Mouse (Mus musculus) liver, embryonic 16.5 days (tissue): ENCODE data around the gene Rtn4ip1. TPM values are rescaled to one million over a fixed set of nuclear protein-coding genes. Genes with fewer than 3 reads are reported as not detected.
A peak's percentile ranks its signal among the peaks of the same experiment; 100 is the strongest.

Experiments
- ATAC-seq: fragments of 200-750 bp; cut with Nextera tagmentation; 2 replicates; pipeline ENCODE4 v1.8.0; 2017; ENCODE audit warnings: low read depth, mild to moderate bottlenecking, moderate number of reproducible peaks, moderate library complexity
- H3K27ac ChIP-seq: fragments of 300-500 bp; sonication (generic); 2 replicates; pipeline ENCODE4 v1.5.1; 2014; ENCODE audit warnings: mild to moderate bottlenecking, low read length
- H3K27me3 ChIP-seq: fragments of 300-500 bp; sonication (generic); 2 replicates; pipeline ENCODE4 v1.6.1; 2014; ENCODE audit warnings: low read depth, low read length, mixed read lengths; ENCODE audit not compliant: control insufficient read depth, insufficient read depth
- H3K36me3 ChIP-seq: fragments of 300-500 bp; sonication (generic); 2 replicates; pipeline ENCODE4 v1.6.1; 2014; ENCODE audit warnings: mild to moderate bottlenecking; ENCODE audit not compliant: control insufficient read depth, insufficient read depth
- H3K4me1 ChIP-seq: fragments of 300-500 bp; sonication (generic); 2 replicates; pipeline ENCODE4 v1.6.1; 2014; ENCODE audit warnings: low read depth, low read length, mixed read lengths; ENCODE audit not compliant: control insufficient read depth
- H3K4me2 ChIP-seq: fragments of 300-500 bp; sonication (generic); 2 replicates; pipeline ENCODE4 v1.6.1; 2014; ENCODE audit warnings: low read depth, low read length, mixed read lengths
- H3K4me3 ChIP-seq: fragments of 300-500 bp; sonication (generic); 2 replicates; pipeline ENCODE4 v1.5.1; 2014; ENCODE audit warnings: low read depth, mild to moderate bottlenecking, low read length
- H3K9ac ChIP-seq: fragments of 300-500 bp; sonication (generic); 2 replicates; pipeline ENCODE4 v1.6.1; 2014; ENCODE audit warnings: low read depth, low read length
- H3K9me3 ChIP-seq: fragments of 300-500 bp; sonication (generic); replicated peaks from 2 replicates; pipeline ENCODE4 v1.6.1; 2016; ENCODE audit warnings: low read length; ENCODE audit not compliant: control insufficient read depth
- WGBS: fragments of 180-500 bp; shearing (Covaris S2); extraction: QIAGEN DNeasy Blood & Tissue Kit; methylation state at CpG from one replicate; pipeline ENCODE4 v1.1.7; 2014; ENCODE audit not compliant: insufficient replicate concordance; 5-methylcytosine and 5-hydroxymethylcytosine counted together
- polyA plus RNA-seq: library from polyadenylated mRNA; unstranded; fragments of >200 nt; fragmentation: Nextera tagmentation; extraction: Ambion mirVana; gene quantifications from 2 replicates; pipeline ENCODE4 v1.2.1, GENCODE M21; 2015

Gene Rtn4ip1
- polyA plus RNA-seq, 1 experiment from 2014 or later = 7.9 TPM

GRCm38 (mm10) chr10:43992506-43992905 lies 90.9 kb downstream of the Rtn4ip1 start:
- 46% methylated on average over 5 of the region's 5 CpGs for WGBS

GRCm38 (mm10) chr10:43993198-43993597 lies 91.6 kb downstream of the Rtn4ip1 start:
- WGBS = 45% methylated on average over 6 of the region's 6 CpGs
- Histone ChIP-seq H3K4me2 (no peak overlapping the region), H3K9me3 (no peaks in the 10 kb centered on the region), H3K27me3 (no peaks in the 10 kb centered on the region), H3K36me3 (no peaks in the 10 kb centered on the region), H3K9ac (no peak overlapping the region), H3K4me1 (no peaks in the 10 kb centered on the region; the same call in 1 of the 2 replicates), H3K4me3 (no peak overlapping the region), H3K27ac (no peak overlapping the region)
- ATAC-seq = no peak

More at GRCm38 (mm10) chr10:43992506-43992905, 90.9 kb downstream of the Rtn4ip1 start:
- H3K9me3 ChIP-seq = no peaks in the 10 kb centered on the region
- ATAC-seq = no peak
- H3K27me3 ChIP-seq = no peaks in the 10 kb centered on the region
- no peaks in the 10 kb centered on the region for H3K36me3 ChIP-seq
- H3K9ac ChIP-seq = no peak overlapping the region
- no peak overlapping the region for H3K4me3 ChIP-seq
- H3K4me1 ChIP-seq = no peaks in the 10 kb centered on the region; the same call in 1 of the 2 replicates
- no peak overlapping the region for H3K27ac ChIP-seq
- no peak overlapping the region for H3K4me2 ChIP-seq

GRCm38 (mm10) chr10:43995858-43996650 lies 94.4 kb downstream of the Rtn4ip1 start:
- Histone ChIP-seq H3K4me1 (no peaks in the 10 kb centered on the region; the same call in 1 of the 2 replicates), H3K27ac (0 out of 2 replicates have a peak overlapping the region, but pooled peaks have one; percentile 12), H3K4me2 (no peak overlapping the region; the same call in 1 of the 2 replicates), H3K9ac (no peak overlapping the region), H3K27me3 (no peaks in the 10 kb centered on the region), H3K36me3 (no peaks in the 10 kb centered on the region), H3K4me3 (no peak overlapping the region), H3K9me3 (no peaks in the 10 kb centered on the region)
- no peak for ATAC-seq
- 40% methylated on average over 10 of the region's 10 CpGs for WGBS

GRCm38 (mm10) chr10:43997276-43997675 lies 95.7 kb downstream of the Rtn4ip1 start:
- WGBS = 65% methylated on average over 10 of the region's 10 CpGs
- Histone ChIP-seq H3K36me3 (no peaks in the 10 kb centered on the region), H3K4me1 (no peaks in the 10 kb centered on the region; the same call in 1 of the 2 replicates), H3K9ac (no peak overlapping the region), H3K27me3 (peaks cover 5% of the 10 kb centered on the region), H3K27ac (no peak overlapping the region), H3K4me2 (no peak overlapping the region), H3K9me3 (no peaks in the 10 kb centered on the region), H3K4me3 (no peak overlapping the region)
- no peak for ATAC-seq

- 62% methylated on average over 9 of the region's 9 CpGs for WGBS
- no peak for ATAC-seq
Observed at GRCm38 (mm10) chr10:43998023-43998422, 96.4 kb downstream of the Rtn4ip1 start.

GRCm38 (mm10) chr10:43998503-43999082 lies 97.0 kb downstream of the Rtn4ip1 start:
- Histone ChIP-seq H3K9me3 (no peaks in the 10 kb centered on the region), H3K4me1 (no peaks in the 10 kb centered on the region; the same call in 1 of the 2 replicates), H3K9ac (no peak overlapping the region), H3K4me3 (no peak overlapping the region), H3K27me3 (peaks cover 18% of the 10 kb centered on the region), H3K4me2 (no peak overlapping the region), H3K27ac (no peak overlapping the region), H3K36me3 (no peaks in the 10 kb centered on the region)
- ATAC-seq = peak; percentile 43; the same call in 1 of the 2 replicates
- WGBS = 44% methylated on average over 8 of the region's 8 CpGs

More at GRCm38 (mm10) chr10:43998023-43998422, 96.4 kb downstream of the Rtn4ip1 start:
- Histone ChIP-seq H3K36me3 (no peaks in the 10 kb centered on the region), H3K4me2 (no peak overlapping the region), H3K4me1 (no peaks in the 10 kb centered on the region; the same call in 1 of the 2 replicates), H3K9ac (no peak overlapping the region), H3K27ac (no peak overlapping the region), H3K4me3 (no peak overlapping the region), H3K27me3 (peaks cover 12% of the 10 kb centered on the region), H3K9me3 (no peaks in the 10 kb centered on the region)

- Histone ChIP-seq H3K9ac (no peak overlapping the region), H3K9me3 (no peaks in the 10 kb centered on the region), H3K27me3 (peaks cover 35% of the 10 kb centered on the region), H3K4me3 (no peak overlapping the region), H3K4me2 (no peak overlapping the region), H3K4me1 (peaks cover 2% of the 10 kb centered on the region; the same call in 1 of the 2 replicates), H3K27ac (no peak overlapping the region), H3K36me3 (no peaks in the 10 kb centered on the region)
- ATAC-seq = no peak
- WGBS = 46% methylated on average over 2 of the region's 2 CpGs
Observed at GRCm38 (mm10) chr10:44000156-44000865, 98.7 kb downstream of the Rtn4ip1 start.

GRCm38 (mm10) chr10:44002004-44002940 lies 100.7 kb downstream of the Rtn4ip1 start:
- Histone ChIP-seq H3K27ac (no peak overlapping the region), H3K27me3 (peaks cover 53% of the 10 kb centered on the region), H3K36me3 (no peaks in the 10 kb centered on the region), H3K4me2 (peak overlapping the region; percentile 59), H3K9me3 (no peaks in the 10 kb centered on the region), H3K9ac (no peak overlapping the region), H3K4me3 (peak overlapping the region; percentile 71), H3K4me1 (peaks cover 6% of the 10 kb centered on the region)
- 31% methylated on average over 14 of the region's 14 CpGs for WGBS
- peak; percentile 71 for ATAC-seq
